Mouse (Mus musculus): ENCODE measurements around the gene Aox3.

Aox3 gene

DNA sequence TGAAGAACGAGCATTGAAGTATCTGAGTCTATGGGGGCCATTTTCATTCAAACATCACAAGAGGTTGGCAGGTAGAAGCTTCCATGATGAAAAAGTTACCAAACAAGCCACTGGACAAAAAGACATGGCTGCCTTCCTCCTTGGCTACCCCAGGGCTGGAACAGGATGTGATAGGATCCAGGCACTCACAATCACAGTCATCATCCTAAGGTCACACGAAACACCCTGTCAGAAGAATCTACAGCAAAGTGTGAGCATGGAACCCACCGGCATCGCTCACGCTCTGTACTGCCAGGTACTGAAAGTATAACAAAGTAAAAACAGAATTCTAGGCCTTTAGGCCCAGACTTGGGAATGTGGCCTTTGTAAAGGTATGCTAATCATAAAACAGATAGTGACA lies 2.7 kb upstream of the Aox3 start:
- no peak for DNase-seq

GRCm38 (mm10) chr1:58111315-58111714 lies 1.6 kb upstream of the Aox3 start:
- DNase-seq: peak; percentile 26

DNA sequence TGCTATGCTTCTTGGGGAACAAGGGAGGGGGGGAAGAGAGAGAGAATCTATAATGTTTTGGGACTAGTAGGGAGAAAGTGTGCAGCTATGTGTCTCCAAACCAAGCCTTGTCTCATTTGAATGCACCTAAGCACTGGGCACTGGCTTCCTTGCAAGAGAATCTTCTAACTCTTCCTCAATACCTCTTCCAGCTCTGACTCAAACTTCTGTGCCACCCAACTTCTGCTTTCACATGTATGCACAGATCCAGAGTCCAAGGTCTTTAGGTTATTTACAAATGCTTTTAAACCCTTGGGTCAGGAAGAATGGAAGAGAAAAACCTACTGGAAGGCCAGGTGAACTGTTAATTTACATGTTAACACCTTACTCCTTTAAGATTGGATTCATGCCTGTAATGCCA lies 511 bp downstream of the Aox3 start:
- DNase-seq: no peak

- DNase-seq: peak; percentile 47
Observed at GRCm38 (mm10) chr1:58114021-58114560, 1.2 kb downstream of the Aox3 start.

- no peak for DNase-seq
Observed at GRCm38 (mm10) chr1:58114666-58115375, 1.9 kb downstream of the Aox3 start.

DNA sequence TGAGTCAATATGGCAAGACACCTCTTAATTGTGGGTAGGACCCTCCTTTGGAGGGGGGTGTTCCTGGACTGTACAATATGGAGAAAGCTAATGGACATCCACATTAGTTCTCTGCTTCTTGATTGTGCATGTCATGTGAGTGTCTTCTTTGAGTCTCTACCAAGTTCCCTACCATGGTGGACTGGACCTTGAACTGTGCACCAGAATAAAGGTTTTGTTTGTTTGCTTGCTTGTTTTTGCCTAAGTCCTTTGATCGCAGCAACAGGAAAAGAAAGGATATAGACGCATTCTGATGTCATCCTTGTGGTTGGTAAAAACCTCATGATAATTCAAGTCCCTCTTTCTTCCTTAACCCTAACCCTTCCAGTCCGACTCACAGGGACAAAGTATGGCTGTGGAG lies 5.3 kb downstream of the Aox3 start:
- DNase-seq: no peak

GRCm38 (mm10) chr1:58124901-58125300 lies 12.0 kb downstream of the Aox3 start:
- DNase-seq: no peak

- no peak for DNase-seq
Observed at GRCm38 (mm10) chr1:58137891-58138290, 25.0 kb downstream of the Aox3 start.

DNA sequence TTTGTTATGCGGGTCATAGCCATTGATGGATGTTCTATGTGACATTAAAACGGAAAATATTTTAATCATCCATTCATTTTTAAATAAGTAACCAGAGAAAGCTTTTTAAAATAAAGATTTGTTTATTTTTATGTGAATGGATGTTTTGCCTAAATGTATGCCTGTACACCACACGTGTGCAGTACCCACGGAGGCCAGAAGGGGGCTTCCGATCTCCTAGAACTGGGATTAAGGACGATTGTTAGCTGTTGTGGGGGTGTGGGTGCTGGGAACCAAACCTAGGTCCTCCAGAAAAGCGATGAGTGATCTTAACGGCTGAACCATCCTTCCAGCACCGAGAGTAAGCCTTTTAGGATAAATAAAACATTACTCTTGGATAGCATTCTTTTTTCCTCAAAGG lies 26.1 kb downstream of the Aox3 start:
- no peak for DNase-seq

DNA sequence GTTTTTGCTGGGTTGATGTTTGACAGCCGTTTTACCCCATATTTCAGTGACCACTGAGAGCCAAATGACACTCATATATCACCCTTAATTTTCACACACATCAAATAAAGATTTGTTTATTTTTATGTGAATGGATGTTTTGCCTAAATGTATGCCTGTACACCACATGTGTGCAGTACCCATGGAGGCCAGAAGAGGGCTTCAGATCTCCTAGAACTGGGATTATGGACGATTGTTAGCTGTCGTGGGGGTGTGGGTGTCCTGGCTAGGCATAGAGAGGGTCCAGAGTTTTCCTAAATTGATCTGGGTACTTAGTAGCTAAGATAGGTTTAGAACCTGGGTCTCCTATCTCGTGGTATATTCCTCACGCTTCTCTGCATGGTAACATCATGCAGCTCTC lies 27.7 kb downstream of the Aox3 start:
- DNase-seq: no peak

DNA sequence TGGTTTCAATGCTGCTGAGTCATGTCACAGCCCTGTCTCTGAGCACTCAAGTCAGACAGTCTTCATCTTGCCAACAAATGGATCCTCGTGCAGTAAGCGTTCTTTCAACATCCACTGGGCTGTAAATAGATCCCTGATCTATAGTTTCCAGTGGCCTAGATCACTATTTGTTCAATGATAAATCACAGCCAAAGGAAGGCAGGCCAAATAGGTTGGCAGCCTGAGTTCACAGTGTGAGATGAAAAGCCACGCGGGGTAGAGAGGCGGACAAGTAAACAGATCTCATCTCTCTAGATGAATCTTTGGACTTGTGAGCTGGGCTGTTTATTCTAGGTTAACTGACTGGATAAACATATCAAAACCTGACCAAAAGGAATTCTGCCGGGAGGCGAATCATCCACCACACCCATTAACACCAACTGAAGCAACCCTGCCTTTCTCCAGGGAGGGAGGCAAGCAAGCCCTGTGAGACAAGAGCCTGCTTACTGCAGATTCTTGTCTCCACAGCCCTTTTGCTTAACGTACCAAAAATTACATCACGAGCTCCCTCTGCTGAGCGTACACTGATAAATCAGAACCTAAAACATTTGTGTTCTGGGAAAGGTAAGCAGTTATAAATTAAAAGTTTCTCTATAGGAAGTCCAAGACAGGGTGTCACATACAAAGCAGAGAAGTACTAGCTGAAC lies 31.6 kb downstream of the Aox3 start:
- DNase-seq: peak; percentile 16

DNA sequence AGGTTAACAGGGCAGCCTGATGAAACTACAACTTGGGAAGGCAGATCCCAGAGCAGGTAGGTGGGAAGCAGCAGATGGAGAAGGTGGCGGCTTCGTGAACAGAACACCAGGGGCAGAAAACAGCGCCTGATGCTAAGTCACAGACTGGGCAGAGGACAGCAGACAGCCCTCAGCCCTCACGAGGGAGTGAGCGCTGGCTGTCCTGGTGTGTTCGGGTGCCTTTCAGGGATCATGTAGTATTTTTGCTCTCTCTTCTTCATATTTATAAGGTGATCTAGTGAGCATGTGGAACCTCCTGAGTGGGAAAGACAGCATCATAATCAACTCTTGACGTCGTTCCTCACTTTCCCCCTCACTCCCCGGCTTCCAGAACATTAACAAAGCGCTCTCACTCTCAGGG lies 33.1 kb downstream of the Aox3 start:
- DNase-seq: no peak

GRCm38 (mm10) chr1:58147776-58148175 lies 34.8 kb downstream of the Aox3 start:
- DNase-seq: no peak

- no peak for DNase-seq
Observed at GRCm38 (mm10) chr1:58152247-58152646, 39.3 kb downstream of the Aox3 start.

- peak; percentile 63 for DNase-seq
Observed at GRCm38 (mm10) chr1:58156747-58157146, 43.8 kb downstream of the Aox3 start.

DNA sequence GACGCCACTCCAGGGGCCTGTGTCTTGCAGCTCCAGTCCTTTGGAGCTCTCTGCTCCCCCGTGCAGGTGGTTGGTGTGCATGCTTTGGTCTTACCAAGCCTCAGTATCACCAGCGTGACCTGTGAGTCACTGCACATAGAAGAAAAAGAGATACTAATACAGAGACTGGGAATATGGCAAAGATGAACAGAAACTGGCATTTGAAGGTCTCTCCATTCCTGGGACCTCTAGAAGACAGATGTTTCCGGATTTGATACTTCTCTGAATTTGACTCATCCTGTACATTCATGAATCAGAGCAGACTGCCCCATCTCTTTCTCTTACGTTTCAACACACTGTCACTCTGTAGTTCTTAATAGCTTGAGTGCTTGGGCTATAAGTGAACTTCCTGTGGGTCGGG lies 57.0 kb downstream of the Aox3 start:
- no peak for DNase-seq

- DNase-seq: no peak
Observed at GRCm38 (mm10) chr1:58188514-58189175, 75.7 kb downstream of the Aox3 start.

DNA sequence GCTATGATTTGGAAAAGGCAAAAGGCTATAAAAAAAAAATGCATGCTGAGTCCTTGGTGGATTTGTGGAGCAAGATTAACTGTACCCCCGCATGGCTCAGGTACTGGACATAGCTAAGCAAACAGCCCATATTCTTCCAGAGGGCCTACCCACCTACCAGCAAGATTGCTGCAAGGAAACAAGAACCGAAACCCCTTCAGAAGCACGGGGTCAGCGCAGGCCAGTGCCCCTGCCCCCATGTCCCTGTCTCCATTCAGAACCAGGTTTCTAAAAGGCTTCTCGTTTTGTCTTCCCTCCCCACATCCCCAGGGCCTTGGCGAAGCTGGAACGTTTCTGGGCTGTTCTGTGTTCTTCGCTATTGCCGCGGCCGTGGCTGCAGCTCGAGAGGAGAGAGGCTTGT lies 81.4 kb downstream of the Aox3 start:
- no peak for DNase-seq

GRCm38 (mm10) chr1:58194988-58195387 lies 82.1 kb downstream of the Aox3 start:
- DNase-seq: peak; percentile 37

DNA sequence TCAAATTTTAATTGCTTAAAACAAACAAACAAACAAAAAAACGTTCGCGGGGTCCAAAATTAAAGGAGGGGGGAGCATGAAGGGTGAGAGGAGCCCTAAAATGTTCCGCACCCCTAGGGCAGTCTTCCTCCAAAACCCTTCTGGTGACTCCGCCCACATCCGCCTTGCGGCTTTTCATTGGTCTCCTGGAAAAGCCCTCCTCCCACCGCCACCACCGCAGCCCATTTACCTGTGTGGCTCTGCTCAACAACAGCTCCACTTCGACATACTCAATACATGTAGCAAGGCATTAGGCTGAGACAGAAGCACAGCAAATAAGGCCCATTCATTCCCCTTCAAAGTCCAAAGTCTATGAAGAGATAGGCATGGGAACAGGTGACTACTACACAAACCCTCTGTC lies 82.6 kb downstream of the Aox3 start:
- peak; percentile 58 for DNase-seq

- no peak for DNase-seq
Observed at GRCm38 (mm10) chr1:58197023-58197422, 84.1 kb downstream of the Aox3 start.

- no peak for DNase-seq
Observed at GRCm38 (mm10) chr1:58198386-58198785, 85.5 kb downstream of the Aox3 start.

DNA sequence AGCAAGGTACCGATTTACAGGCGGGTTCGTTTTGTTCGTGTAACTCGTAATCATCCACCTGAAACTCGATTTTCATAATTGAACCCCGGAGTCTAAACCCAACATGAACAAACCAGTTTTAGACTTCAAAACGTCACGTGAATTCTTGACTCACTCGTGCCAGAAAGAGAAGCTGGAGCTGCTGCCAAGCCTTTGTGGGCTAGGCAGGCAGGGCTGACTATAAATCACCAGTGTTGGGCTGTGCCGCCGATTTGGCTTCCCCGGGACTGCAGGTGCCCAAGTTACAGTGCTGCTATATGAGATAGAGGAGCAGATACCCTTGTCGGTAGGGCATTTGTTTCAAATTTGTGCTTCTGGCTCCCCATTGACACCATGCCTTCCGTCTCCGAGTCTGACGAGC lies 97.3 kb downstream of the Aox3 start, which contains the start of gene Aox4:
TSS of gene Aox4 (plus strand) at position 195 of the 400 bp plus-strand sequence.
- DNase-seq: no peak

DNA sequence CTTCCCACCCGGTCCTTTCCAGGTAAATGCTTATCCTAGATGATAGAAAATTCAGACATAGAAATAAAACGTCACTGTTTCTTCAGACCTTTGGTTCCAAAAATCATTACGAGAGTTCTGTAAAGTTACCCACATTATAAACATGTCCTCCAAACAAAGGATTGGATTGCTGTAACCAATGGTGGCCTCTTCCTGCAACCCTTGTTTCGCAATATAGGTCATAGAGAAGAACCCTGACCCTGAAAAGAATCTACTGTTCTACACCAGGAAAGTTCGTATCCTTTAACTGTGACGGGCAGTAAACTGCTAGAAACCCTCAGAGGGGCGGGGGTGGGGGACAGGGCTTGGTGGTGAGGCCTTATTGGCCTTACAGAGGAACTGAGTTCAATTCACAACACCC lies 99.9 kb downstream of the Aox3 start:
- no peak for DNase-seq
